Mouse (Mus musculus): Measurements from ENCODE around the gene Dus1l.

GRCm38 (mm10) chr11:120833555-120834280 is 37.5 kb upstream of the Dus1l start:
- no peak for TF ChIP-seq CTCF (conservative IDR thresholded peaks at IDR 0.05 in 1 of 2, IDR thresholded peaks at IDR 0.05 in 1 of 2; ENCODE audit: low read depth in 2 of 2, low read length in 2 of 2)
- no peak for TF ChIP-seq SIN3A (IDR thresholded peaks at IDR 0.05; ENCODE audit: low read length)
- no peak for TF ChIP-seq POLR2A (IDR thresholded peaks at IDR 0.05; ENCODE audit: low read depth, low read length)
- no peak for TF ChIP-seq TCF12 (IDR thresholded peaks at IDR 0.05; ENCODE audit: low read depth, low read length)
- TF ChIP-seq NRF1 (IDR thresholded peaks at IDR 0.05; ENCODE audit: low read depth, low read length), result no peak
- TF ChIP-seq SMC3 (IDR thresholded peaks at IDR 0.05; ENCODE audit: low read depth, low read length), result no peak
- no peak for TF ChIP-seq MAZ (IDR thresholded peaks at IDR 0.05; ENCODE audit: low read depth, low read length)
- no peak for TF ChIP-seq ZMIZ1 (IDR thresholded peaks at IDR 0.05; ENCODE audit: low read depth, low read length)
- no peak for TF ChIP-seq USF2 (conservative IDR thresholded peaks at IDR 0.05; ENCODE audit: low read depth, low read length)
